Mouse (Mus musculus): ENCODE measurements around the gene Ctnnbl1. TPM values are rescaled to one million over a fixed set of nuclear protein-coding genes. Genes with fewer than 3 reads are reported as not detected.

Ctnnbl1 gene
- polyA plus RNA-seq, 1 experiment, result 27.0 TPM

DNA sequence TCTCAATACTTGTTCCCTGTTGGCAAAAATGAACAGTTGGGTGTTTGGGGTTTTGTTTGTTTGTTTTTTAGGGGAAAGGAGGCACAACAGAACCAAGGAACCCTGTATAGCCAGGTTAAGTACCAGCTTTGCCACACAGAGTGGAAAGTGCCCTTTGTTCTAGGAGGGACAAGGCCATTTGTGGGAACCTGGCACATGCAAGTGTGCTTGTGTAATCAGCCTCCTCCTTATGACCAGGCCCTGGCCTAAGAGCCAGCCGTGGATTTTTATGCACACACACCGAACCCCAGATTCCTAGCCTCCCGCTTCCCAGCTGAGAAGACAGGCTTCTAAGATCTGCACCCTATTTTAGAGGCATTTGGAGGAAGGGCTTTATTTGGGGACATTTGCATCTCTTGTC is 140.2 kb downstream of the Ctnnbl1 start:
- 89% methylated on average over 3 of the region's 3 CpGs for WGBS
- no peak for DNase-seq
- Histone ChIP-seq H3K4me3 (replicated peaks; ENCODE audit: extremely low read depth, low read depth, low read length) (no peak overlapping the region), H3K4me1 (ENCODE audit: control insufficient read depth, insufficient read depth, low read length) (no peaks in the 10 kb centered on the region)
- TF ChIP-seq CTCF (IDR thresholded peaks at IDR 0.05; ENCODE audit: insufficient read depth, low read length), result no peak

DNA sequence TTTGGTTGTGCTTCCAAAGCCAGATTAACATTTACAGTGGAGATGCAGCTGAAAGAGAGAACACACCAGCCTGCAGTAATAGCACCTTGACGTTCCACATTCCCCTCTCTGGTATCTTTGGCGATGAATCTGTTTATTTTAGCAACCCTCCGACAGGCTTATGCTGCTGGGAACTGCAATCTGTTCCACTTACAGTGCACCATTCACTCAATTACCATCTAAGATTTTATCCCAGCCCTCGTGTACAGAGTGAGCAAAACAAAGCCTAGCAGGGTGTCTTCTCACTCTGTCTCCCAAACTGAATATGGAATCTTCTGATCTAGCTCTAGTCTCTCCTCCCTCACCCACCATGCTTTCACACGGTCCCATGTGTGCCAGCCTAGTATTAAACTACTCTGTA is 140.8 kb downstream of the Ctnnbl1 start:
- no peak for TF ChIP-seq POLR2A (IDR thresholded peaks at IDR 0.05; ENCODE audit: borderline replicate concordance, extremely low read depth, low read depth, low read length)
- no peak for TF ChIP-seq CTCF (IDR thresholded peaks at IDR 0.05; ENCODE audit: insufficient read depth, low read length)
- no peaks in the 10 kb centered on the region for H3K4me1 ChIP-seq (ENCODE audit: control insufficient read depth, insufficient read depth, low read length)
- no peak for DNase-seq
- no peak overlapping the region for H3K4me3 ChIP-seq (replicated peaks; ENCODE audit: extremely low read depth, low read depth, low read length)
- WGBS, result 57% methylated on average over 5 of the region's 5 CpGs

DNA sequence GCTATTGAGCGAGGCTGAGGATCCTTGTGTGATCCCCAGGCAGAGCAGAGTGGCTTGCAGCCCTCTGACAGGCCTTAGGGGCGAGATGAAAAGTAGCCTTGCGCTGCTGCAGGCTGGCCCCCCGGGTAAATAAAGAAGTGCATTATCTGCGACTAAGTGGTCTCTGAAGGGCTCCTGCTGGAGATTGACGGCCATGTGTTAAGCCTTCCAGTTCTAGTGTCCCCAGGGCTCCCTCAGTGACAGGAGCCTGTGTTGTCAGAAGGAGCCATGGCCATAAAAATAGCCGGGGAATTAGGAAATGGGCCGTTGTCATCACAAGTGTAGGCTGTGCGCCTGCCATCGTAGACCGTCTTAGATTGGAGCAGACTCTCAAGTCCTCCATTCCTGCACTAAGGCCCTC is 144.7 kb downstream of the Ctnnbl1 start:
- 48% methylated on average over 11 of the region's 11 CpGs for WGBS
- no peak for DNase-seq
- Histone ChIP-seq H3K4me1 (ENCODE audit: control insufficient read depth, insufficient read depth, low read length) (no peaks in the 10 kb centered on the region), H3K4me3 (replicated peaks; ENCODE audit: extremely low read depth, low read depth, low read length) (no peak overlapping the region)
- TF ChIP-seq POLR2A (IDR thresholded peaks at IDR 0.05; ENCODE audit: borderline replicate concordance, extremely low read depth, low read depth, low read length), result no peak
- TF ChIP-seq CTCF (IDR thresholded peaks at IDR 0.05; ENCODE audit: insufficient read depth, low read length), result no peak

DNA sequence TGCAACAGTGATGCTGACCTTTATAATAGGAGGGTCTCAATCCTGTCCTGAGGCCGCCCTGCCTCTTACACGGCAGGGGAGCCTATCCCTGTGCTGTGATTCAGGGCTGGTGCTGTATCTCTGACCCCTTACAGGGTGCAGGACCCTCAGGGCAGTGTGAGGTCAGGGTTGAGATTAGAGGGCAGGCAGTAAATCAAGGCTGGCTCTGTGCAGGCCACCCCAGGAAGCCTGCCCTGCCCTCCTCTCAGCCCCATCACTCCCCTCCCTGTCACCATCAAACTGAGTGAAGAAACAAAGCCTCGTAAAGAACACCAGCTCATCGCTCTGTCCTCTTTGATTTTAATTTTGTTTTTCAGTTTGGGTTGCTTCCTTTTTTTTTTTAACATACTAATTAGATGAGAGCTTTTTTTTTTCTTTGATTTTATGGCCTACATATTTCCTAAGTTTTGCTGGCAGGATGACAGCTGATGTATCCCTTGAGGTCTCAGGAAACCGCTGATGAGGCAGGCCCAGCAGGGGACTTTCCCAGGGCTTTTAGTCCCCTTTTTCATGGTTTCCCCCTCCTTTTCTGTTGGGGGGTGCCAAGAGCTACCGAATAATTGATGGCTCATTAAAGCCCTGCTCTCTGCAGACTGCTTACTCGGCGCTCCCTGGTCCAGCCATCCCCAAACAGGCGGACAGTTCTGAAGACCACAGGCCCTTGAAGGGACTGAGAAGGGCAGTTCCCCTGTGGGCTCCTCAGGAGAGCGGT is 150.2 kb downstream of the Ctnnbl1 start:
- Histone ChIP-seq H3K4me1 (ENCODE audit: control insufficient read depth, insufficient read depth, low read length) (no peaks in the 10 kb centered on the region), H3K4me3 (replicated peaks; ENCODE audit: extremely low read depth, low read depth, low read length) (no peak overlapping the region)
- TF ChIP-seq CTCF (IDR thresholded peaks at IDR 0.05; ENCODE audit: insufficient read depth, low read length) (no peak), POLR2A (IDR thresholded peaks at IDR 0.05; ENCODE audit: borderline replicate concordance, extremely low read depth, low read depth, low read length) (no peak)
- no peak for DNase-seq
- 55% methylated on average over 10 of the region's 10 CpGs for WGBS

DNA sequence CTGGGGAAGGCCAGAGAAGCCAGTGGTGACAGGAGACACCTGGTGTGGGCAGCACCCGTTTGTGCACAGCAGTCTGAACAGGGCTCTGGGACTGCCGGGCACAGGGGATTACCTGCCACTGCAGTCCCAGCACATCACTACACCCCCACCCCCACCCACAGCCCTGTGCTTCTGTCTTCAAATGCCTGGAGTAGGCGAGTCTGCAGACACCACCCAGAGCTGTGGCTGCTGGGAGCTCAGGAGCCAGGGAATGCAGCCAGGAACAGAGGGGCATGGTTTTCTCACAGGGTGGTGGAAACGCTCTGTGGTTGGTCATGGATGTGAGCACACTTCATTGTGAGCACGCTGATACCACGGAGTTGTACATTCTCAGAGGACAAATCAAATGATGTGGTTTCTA is 154.0 kb downstream of the Ctnnbl1 start:
- Histone ChIP-seq H3K4me1 (ENCODE audit: control insufficient read depth, insufficient read depth, low read length) (no peaks in the 10 kb centered on the region), H3K4me3 (replicated peaks; ENCODE audit: extremely low read depth, low read depth, low read length) (no peak overlapping the region)
- no peak for TF ChIP-seq CTCF (IDR thresholded peaks at IDR 0.05; ENCODE audit: insufficient read depth, low read length)
- TF ChIP-seq POLR2A (IDR thresholded peaks at IDR 0.05; ENCODE audit: borderline replicate concordance, extremely low read depth, low read depth, low read length), result no peak
- 80% methylated on average over 6 of the region's 6 CpGs for WGBS
- DNase-seq, result no peak

DNA sequence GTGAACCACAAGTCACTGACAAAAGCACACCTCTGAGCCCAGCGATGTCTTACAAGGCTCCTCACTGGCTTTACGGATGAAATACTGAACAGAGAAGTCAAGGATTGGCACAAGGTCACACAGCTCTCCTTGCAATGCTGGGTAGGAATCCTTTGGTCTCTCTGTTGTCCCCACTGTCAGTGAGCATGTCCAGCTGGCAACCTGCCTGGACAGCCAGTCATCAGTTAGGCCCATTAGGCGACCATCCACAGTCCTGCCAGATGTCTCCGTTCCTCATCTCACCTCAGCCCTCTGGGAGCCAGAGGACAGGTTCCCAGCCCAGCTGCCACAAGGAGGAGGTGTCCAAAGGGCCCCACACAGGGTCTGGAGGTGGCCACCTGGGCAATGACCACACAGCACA is 159.9 kb downstream of the Ctnnbl1 start:
- WGBS, result 60% methylated on average over 4 of the region's 4 CpGs
- DNase-seq, result no peak
- H3K4me1 ChIP-seq (ENCODE audit: control insufficient read depth, insufficient read depth, low read length), result no peaks in the 10 kb centered on the region
- TF ChIP-seq CTCF (IDR thresholded peaks at IDR 0.05; ENCODE audit: insufficient read depth, low read length), result no peak
- TF ChIP-seq POLR2A (IDR thresholded peaks at IDR 0.05; ENCODE audit: borderline replicate concordance, extremely low read depth, low read depth, low read length), result no peak
- H3K4me3 ChIP-seq (replicated peaks; ENCODE audit: extremely low read depth, low read depth, low read length), result no peak overlapping the region

DNA sequence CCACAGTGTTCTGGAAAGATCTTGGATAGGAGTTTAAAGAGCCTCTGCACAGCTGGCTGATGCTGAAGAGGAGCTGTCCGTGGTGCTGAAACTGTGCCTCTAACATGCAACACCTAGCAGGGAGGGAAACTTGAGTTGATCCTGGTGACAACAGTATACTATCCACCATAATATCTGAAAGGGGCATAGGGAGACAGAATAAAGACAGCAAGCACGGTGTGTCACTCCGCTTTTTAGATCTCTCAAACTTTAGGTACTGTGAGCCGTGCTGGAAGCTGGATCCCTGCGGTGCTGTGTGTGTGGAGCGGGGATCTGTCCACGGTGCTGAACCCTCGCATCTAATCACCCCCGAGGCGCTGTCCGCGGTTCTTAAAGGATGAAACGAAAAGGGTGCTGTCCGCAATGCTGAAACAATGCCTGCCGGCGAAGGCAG is 176.0 kb downstream of the Ctnnbl1 start:
- H3K4me3 ChIP-seq (replicated peaks; ENCODE audit: extremely low read depth, low read depth, low read length), result no peak overlapping the region
- H3K4me1 ChIP-seq (ENCODE audit: control insufficient read depth, insufficient read depth, low read length), result no peaks in the 10 kb centered on the region
- TF ChIP-seq POLR2A (IDR thresholded peaks at IDR 0.05; ENCODE audit: borderline replicate concordance, extremely low read depth, low read depth, low read length) (no peak), CTCF (IDR thresholded peaks at IDR 0.05; ENCODE audit: insufficient read depth, low read length) (peak; percentile 18; the same call in 1 of the 2 replicates)
- DNase-seq, result peak; percentile 70
- WGBS, result 1% methylated on average over 16 of the region's 16 CpGs

DNA sequence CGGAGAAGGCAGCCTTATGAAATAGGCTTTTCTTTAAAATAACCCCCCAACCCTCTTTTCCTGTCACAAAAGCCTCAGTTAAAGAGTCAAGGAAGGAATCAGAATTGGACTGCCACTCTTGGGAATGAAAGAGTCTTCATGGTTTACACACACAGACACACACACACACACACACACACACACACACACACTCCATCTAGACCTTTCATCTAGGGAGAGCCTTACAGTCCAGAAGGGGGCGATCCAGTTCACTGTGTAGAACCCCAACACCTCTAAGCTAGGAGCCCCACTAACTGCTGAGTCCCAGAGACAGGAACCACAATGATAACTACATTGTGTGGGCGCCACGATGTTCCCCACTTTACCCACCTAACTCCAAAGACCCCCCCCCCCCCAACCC is 176.5 kb downstream of the Ctnnbl1 start:
- 5% methylated on average over 4 of the region's 4 CpGs for WGBS
- H3K4me1 ChIP-seq (ENCODE audit: control insufficient read depth, insufficient read depth, low read length), result no peaks in the 10 kb centered on the region
- no peak for DNase-seq
- no peak overlapping the region for H3K4me3 ChIP-seq (replicated peaks; ENCODE audit: extremely low read depth, low read depth, low read length)
- no peak for TF ChIP-seq CTCF (IDR thresholded peaks at IDR 0.05; ENCODE audit: insufficient read depth, low read length)
- TF ChIP-seq POLR2A (IDR thresholded peaks at IDR 0.05; ENCODE audit: borderline replicate concordance, extremely low read depth, low read depth, low read length), result no peak

DNA sequence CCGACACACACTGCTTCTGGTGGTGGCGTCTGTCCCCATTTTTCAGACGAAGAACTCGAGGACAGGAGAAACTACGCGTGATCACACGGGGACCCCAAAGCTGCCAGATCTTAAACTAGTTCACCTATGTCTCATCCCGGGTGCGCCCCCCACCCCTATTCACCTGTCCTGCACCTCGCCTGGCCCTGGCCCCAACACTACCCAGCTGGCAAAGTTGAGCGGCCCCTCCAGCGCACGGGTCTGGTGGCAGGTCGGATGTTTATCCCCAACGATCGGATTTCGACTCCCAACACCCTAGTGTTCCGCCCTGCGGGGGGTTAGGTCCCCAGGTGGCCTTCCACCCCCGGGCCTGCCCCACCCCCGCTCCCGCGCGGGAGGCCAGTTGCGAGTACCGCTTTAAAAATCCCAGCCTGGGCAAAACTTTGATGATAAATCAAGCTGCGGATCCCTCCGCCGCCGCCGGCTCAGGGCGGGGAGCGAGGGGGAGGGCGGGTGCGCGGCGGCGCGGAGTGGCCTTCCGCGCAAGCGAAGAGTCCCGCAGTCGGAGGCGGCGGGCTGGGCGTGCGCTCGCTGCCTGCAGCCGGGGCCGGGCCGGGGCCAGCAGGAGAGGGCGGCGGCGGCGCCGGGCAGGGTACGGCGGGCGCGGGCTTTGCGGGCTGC is 177.0 kb downstream of the Ctnnbl1 start, which contains the start of gene Vstm2l:
Vstm2l (plus strand) TSS at position 549 of the 660 bp plus-strand sequence.
- H3K4me1 ChIP-seq (ENCODE audit: control insufficient read depth, insufficient read depth, low read length), result no peaks in the 10 kb centered on the region
- 6% methylated on average over 61 of the region's 62 CpGs for WGBS

More for the DNA sequence above, 177.0 kb downstream of the Ctnnbl1 start, which contains the start of gene Vstm2l:
- TF ChIP-seq CTCF (IDR thresholded peaks at IDR 0.05; ENCODE audit: insufficient read depth, low read length), result no peak
- DNase-seq, result no peak
- H3K4me3 ChIP-seq (replicated peaks; ENCODE audit: extremely low read depth, low read depth, low read length), result no peak within 1 kb of the TSS

Measured in lung, adult 2 months (tissue).